In genomic region chr13:79430562-79430961, GRCm38 (mm10) we compare ENCODE assay signal across 14 mouse cellular contexts.
"Had no signal": no experiment of that assay in that cellular context is flagged by ENCODE, and none has a peak within 500 bp of the region (broad histone marks: within the 10 kb centered on the region; RNA-seq: fewer than 3 reads in every experiment).

No protein-coding gene starts in this region.

- H3K9ac ChIP-seq: liver, embryonic 15.5 days; liver, postnatal 0 days; lung, embryonic 14.5 days; neural tube, embryonic 12.5 days; stomach, embryonic 15.5 days had no signal

- H3K4me2 ChIP-seq: liver, embryonic 15.5 days; lung, embryonic 14.5 days; neural tube, embryonic 12.5 days; stomach, embryonic 15.5 days had no signal

- H3K4me1 ChIP-seq: liver, embryonic 15.5 days; megakaryocyte, embryonic 14.5 days; neural tube, embryonic 12.5 days; stomach, embryonic 15.5 days had no signal

- H3K4me3 ChIP-seq: liver, embryonic 15.5 days; megakaryocyte, embryonic 14.5 days; neural tube, embryonic 12.5 days; stomach, embryonic 15.5 days had no signal

- H3K27ac ChIP-seq: liver, embryonic 15.5 days; macrophage; neural tube, embryonic 12.5 days; stomach, embryonic 15.5 days; stomach, postnatal 0 days had no signal

- DNase-seq: liver, postnatal 0 days; lung, embryonic 14.5 days; lung, postnatal 10 days; lung, postnatal 36 days; right cerebral cortex, postnatal 14 days; thymus, adult 2 months; thymus, postnatal 25 days; thymus, postnatal 4 days had no signal

- ATAC-seq: liver, postnatal 0 days had no signal

- H3K9me3 ChIP-seq: liver, embryonic 15.5 days; megakaryocyte, embryonic 14.5 days; neural tube, embryonic 12.5 days; stomach, embryonic 15.5 days had no signal

- H3K27me3 ChIP-seq: liver, embryonic 15.5 days; megakaryocyte, embryonic 14.5 days; neural tube, embryonic 12.5 days; stomach, embryonic 15.5 days had no signal

- H3K36me3 ChIP-seq: liver, embryonic 15.5 days; neural tube, embryonic 12.5 days; stomach, embryonic 15.5 days had no signal
